Mouse (Mus musculus) testis, adult 2 months (tissue): ENCODE measurements around the gene Mlx. TPM values are rescaled to one million over a fixed set of nuclear protein-coding genes. Genes with fewer than 3 reads are reported as not detected.

Source experiments
- H3K27ac ChIP-seq: fragments of 200-500 bp; 2 replicates; pipeline ENCODE4 v1.5.1; 2012; ENCODE audit warnings: low read depth, low read length; ENCODE audit not compliant: control insufficient read depth, insufficient read depth
- H3K27me3 ChIP-seq: fragments of 200-500 bp; 2 replicates; pipeline ENCODE4 v1.6.1; 2012; ENCODE audit warnings: mild to moderate bottlenecking, low read length, moderate library complexity; ENCODE audit not compliant: control insufficient read depth, insufficient read depth
- H3K36me3 ChIP-seq: fragments of 200-500 bp; 2 replicates; pipeline ENCODE4 v1.6.1; 2012; ENCODE audit warnings: mild to moderate bottlenecking, low read length; ENCODE audit not compliant: control insufficient read depth, insufficient read depth
- H3K4me1 ChIP-seq: fragments of 200-500 bp; 2 replicates; pipeline ENCODE4 v1.6.1; 2012; ENCODE audit warnings: low read length; ENCODE audit not compliant: control insufficient read depth, insufficient read depth
- H3K4me3 ChIP-seq: fragments of 200-500 bp; 2 replicates; pipeline ENCODE4 v1.5.1; 2012; ENCODE audit warnings: low read depth, mild to moderate bottlenecking, low read length, moderate library complexity, mixed read lengths; ENCODE audit not compliant: control insufficient read depth
- CTCF ChIP-seq: fragments of 200-500 bp; IDR thresholded peaks from 2 replicates; pipeline ENCODE4 v1.5.1; 2012; ENCODE audit warnings: low read depth, mild to moderate bottlenecking, inconsistent platforms, low read length, moderate library complexity; ENCODE audit not compliant: control insufficient read depth, insufficient read depth, insufficient replicate concordance
- POLR2A ChIP-seq: fragments of 200-500 bp; IDR thresholded peaks from 2 replicates; pipeline ENCODE4 v1.6.1; 2012; ENCODE audit warnings: low read depth, mild to moderate bottlenecking, inconsistent platforms, low read length, moderate library complexity; ENCODE audit not compliant: control insufficient read depth
- polyA plus RNA-seq: library from polyadenylated mRNA; depleted of rRNA; stranded (reverse); fragments of >200 nt; gene quantifications from 2 replicates; pipeline ENCODE4 v1.2.3, GENCODE M21; 2012

The Mlx gene
- polyA plus RNA-seq, 1 experiment = 6.7 TPM

- H3K4me1 ChIP-seq = no peaks in the 10 kb centered on the region
- H3K27me3 ChIP-seq = no peaks in the 10 kb centered on the region
- no peak overlapping the region for H3K4me3 ChIP-seq
- TF ChIP-seq POLR2A (no peak), CTCF (no peak)
- peaks cover 2% of the 10 kb centered on the region; the same call in 1 of the 2 replicates for H3K36me3 ChIP-seq
- H3K27ac ChIP-seq = no peak overlapping the region
Measured at GRCm38 (mm10) chr11:101103011-101103410, 15.9 kb downstream of the Mlx start.

GRCm38 (mm10) chr11:101109351-101109750 is 22.3 kb downstream of the Mlx start:
- H3K27ac ChIP-seq = no peak overlapping the region

DNA sequence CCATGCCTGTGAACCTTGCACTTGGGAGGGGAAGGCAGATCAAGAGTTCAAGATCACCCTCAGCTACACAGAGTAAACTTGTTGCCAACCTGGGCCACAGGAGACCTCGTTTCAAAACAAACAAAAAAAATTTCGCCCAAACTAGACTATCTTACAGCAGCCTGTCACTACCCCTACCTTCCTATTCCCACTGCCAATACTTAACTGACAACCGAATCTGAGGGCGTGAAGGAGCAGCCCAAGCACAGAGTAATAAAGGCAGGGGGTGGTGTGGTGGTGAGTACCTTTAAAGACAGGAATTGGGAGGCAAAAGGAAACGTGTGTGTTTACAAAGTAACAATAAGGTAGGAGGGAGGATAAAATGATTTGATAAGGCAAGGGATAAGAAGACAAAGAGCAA is 23.6 kb downstream of the Mlx start:
- Histone ChIP-seq H3K4me1 (no peaks in the 10 kb centered on the region), H3K27ac (no peak overlapping the region), H3K27me3 (no peaks in the 10 kb centered on the region), H3K36me3 (no peaks in the 10 kb centered on the region), H3K4me3 (no peak overlapping the region)
- TF ChIP-seq CTCF = no peak
- TF ChIP-seq POLR2A = no peak

More at GRCm38 (mm10) chr11:101109351-101109750, 22.3 kb downstream of the Mlx start:
- H3K36me3 ChIP-seq = no peaks in the 10 kb centered on the region
- TF ChIP-seq CTCF (no peak), POLR2A (no peak)
- no peaks in the 10 kb centered on the region for H3K27me3 ChIP-seq
- H3K4me3 ChIP-seq = no peak overlapping the region
- H3K4me1 ChIP-seq = no peaks in the 10 kb centered on the region

- Histone ChIP-seq H3K27me3 (no peaks in the 10 kb centered on the region), H3K4me3 (no peak overlapping the region), H3K4me1 (no peaks in the 10 kb centered on the region), H3K27ac (no peak overlapping the region), H3K36me3 (no peaks in the 10 kb centered on the region)
- no peak for TF ChIP-seq CTCF
- TF ChIP-seq POLR2A = no peak
Measured at GRCm38 (mm10) chr11:101111178-101111577, 24.1 kb downstream of the Mlx start.

DNA sequence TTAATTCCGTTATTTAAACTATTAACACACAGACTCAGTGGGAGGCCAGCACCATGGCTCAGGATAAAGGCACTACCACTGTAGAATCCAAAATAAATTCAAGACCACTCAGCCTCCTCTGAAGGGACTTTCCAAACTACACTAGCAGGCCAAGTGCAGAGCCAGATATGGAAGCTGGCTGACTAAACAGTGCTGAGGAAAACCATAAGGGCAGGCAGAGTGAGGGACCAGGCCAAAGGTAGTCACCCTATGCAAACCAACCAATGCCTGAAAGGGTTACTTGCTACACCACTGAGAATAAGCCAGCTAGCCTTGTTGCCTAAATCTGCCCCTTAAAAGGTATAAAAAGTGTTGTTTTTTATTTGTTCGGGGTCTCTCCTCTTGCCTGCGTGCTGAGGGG is 25.1 kb downstream of the Mlx start:
- no peaks in the 10 kb centered on the region for H3K36me3 ChIP-seq
- TF ChIP-seq CTCF (no peak), POLR2A (no peak)

GRCm38 (mm10) chr11:101115564-101115963 is 28.5 kb downstream of the Mlx start:
- TF ChIP-seq CTCF (no peak), POLR2A (no peak)
- no peaks in the 10 kb centered on the region for H3K36me3 ChIP-seq
- H3K27me3 ChIP-seq = no peaks in the 10 kb centered on the region
- H3K4me1 ChIP-seq = peaks cover 3% of the 10 kb centered on the region
- no peak overlapping the region for H3K27ac ChIP-seq
- H3K4me3 ChIP-seq = no peak overlapping the region

More for the DNA sequence above, 25.1 kb downstream of the Mlx start:
- H3K4me3 ChIP-seq = no peak overlapping the region
- no peaks in the 10 kb centered on the region for H3K27me3 ChIP-seq
- no peak overlapping the region for H3K27ac ChIP-seq
- no peaks in the 10 kb centered on the region for H3K4me1 ChIP-seq

GRCm38 (mm10) chr11:101118105-101118504 is 31.0 kb downstream of the Mlx start:
- Histone ChIP-seq H3K27ac (no peak overlapping the region), H3K36me3 (no peaks in the 10 kb centered on the region)

DNA sequence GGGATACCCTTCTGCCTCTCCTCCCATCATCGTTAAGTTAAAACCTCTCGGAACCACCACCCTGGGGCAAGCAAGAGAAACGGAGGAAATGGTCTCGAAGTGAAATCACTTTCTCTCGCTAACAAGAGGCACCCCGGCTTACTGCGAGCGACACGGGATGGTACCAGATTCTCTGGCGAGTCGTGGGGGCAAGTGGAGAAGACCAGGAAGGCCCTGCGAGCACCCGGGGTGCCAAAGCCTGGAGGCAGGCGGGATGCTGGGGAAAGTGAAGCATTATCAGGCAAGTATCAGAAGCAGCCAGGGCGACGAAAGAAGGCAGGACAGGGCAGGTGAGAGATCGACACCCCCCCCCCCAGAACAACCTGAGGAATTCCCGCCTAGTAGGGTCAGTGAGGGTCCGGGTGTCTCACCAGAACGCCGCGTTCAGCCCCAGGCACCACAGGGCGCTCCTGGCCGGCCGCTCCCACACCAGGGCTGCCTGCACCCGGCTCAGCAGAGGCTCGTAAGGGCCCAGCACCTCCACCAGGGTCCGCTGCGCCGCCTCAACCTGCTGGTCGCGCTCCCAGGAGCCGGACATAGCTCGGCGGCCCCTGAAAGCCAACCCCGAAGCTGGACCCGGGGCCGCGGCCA is 32.2 kb downstream of the Mlx start:
- Histone ChIP-seq H3K27me3 (no peaks in the 10 kb centered on the region), H3K4me1 (peaks cover 7% of the 10 kb centered on the region), H3K36me3 (no peaks in the 10 kb centered on the region), H3K4me3 (peak overlapping the region; percentile 89), H3K27ac (peak overlapping the region; percentile 71)
- TF ChIP-seq CTCF (no peak), POLR2A (no peak)

More at GRCm38 (mm10) chr11:101118105-101118504, 31.0 kb downstream of the Mlx start:
- Histone ChIP-seq H3K4me1 (peaks cover 7% of the 10 kb centered on the region), H3K4me3 (peak overlapping the region; percentile 89), H3K27me3 (no peaks in the 10 kb centered on the region)
- TF ChIP-seq CTCF (no peak), POLR2A (no peak)
